Mouse (Mus musculus) brain, embryonic 14.5 days (tissue): ENCODE measurements around the gene Enoph1. TPM values are rescaled to one million over a fixed set of nuclear protein-coding genes. Genes with fewer than 3 reads are reported as not detected.
A peak's percentile ranks its signal among the peaks of the same experiment; 100 is the strongest.

Experiments used
- DNase-seq: peaks from one replicate; pipeline ENCODE4 v3.0.0-alpha.2; 2011; ENCODE audit warnings: low read depth
- CTCF ChIP-seq: fragments of 200-500 bp; IDR thresholded peaks from 2 replicates; pipeline ENCODE4 v1.5.1; 2012; ENCODE audit warnings: inconsistent platforms, mild to moderate bottlenecking, moderate library complexity, borderline replicate concordance; ENCODE audit not compliant: insufficient read depth, insufficient read length; ENCODE audit errors: extremely low read depth
- POLR2A ChIP-seq: fragments of 200-500 bp; IDR thresholded peaks from 2 replicates; pipeline ENCODE4 v1.6.1; 2012; ENCODE audit warnings: mild to moderate bottlenecking, inconsistent platforms, borderline replicate concordance; ENCODE audit not compliant: poor library complexity, insufficient read depth, insufficient read length, severe bottlenecking; ENCODE audit errors: extremely low read depth
- polyA plus RNA-seq: library from polyadenylated mRNA; depleted of rRNA; stranded (reverse); fragments of >200 nt; gene quantifications from 2 replicates; pipeline ENCODE4 v1.2.3, GENCODE M21; 2012

Gene Enoph1
- polyA plus RNA-seq, 1 experiment, result 57.5 TPM

- TF ChIP-seq POLR2A, result no peak
- no peak for TF ChIP-seq CTCF
- peak; percentile 80 for DNase-seq
These were observed 3.6 kb downstream of the Enoph1 start for GRCm38 (mm10) chr5:100043361-100043760.

- TF ChIP-seq CTCF (no peak), POLR2A (no peak)
- no peak for DNase-seq
These were observed 4.2 kb downstream of the Enoph1 start for GRCm38 (mm10) chr5:100044030-100044429.

GRCm38 (mm10) chr5:100044621-100045020 lies 4.8 kb downstream of the Enoph1 start:
- no peak for TF ChIP-seq POLR2A
- no peak for TF ChIP-seq CTCF

DNA sequence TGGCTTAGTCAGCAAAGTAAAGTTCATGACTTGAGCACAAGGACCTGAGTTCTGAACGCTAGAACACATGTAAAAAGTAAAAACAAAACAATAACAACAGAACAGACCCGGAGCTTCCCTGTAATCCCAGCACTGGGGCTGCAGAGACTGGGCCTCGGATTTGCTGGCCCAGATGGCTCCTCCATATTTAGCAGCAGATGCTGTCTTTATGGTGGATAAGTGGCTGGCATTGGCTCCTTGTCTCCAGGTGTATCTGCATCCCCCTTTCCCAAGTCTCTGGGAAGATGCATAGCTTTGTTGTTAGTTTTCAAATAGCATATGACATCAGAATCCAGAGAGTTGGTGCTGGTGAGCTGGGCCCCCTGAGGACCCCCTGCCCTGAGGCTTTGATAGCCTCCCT lies 6.3 kb downstream of the Enoph1 start:
- TF ChIP-seq CTCF, result no peak
- no peak for TF ChIP-seq POLR2A
- peak; percentile 53 for DNase-seq

More at GRCm38 (mm10) chr5:100044621-100045020, 4.8 kb downstream of the Enoph1 start:
- DNase-seq, result no peak

DNA sequence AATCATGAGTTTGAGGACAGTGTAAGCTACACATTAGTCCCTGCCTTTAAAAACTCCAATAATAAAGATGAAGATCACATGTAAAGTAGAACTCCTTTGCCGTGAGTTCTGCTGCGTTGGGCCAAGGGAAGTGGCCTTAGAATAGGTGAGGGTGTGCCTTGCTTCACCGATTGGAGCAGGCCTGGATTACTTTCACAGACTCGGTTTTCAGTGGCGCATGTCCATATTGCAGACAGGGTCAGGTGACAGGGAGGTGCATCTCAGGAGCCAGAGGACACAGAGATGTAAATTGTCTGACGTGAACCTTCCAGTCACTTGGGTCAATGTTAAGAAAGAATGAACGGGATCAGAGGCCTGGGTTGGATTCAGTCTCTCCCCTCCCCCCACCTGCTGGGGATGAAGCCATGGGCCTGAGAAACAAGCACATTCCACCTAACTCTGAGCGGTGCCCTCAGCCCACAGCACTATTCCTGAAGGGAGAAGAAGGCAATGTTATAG lies 7.4 kb downstream of the Enoph1 start:
- DNase-seq, result no peak
- no peak for TF ChIP-seq POLR2A
- no peak for TF ChIP-seq CTCF

DNA sequence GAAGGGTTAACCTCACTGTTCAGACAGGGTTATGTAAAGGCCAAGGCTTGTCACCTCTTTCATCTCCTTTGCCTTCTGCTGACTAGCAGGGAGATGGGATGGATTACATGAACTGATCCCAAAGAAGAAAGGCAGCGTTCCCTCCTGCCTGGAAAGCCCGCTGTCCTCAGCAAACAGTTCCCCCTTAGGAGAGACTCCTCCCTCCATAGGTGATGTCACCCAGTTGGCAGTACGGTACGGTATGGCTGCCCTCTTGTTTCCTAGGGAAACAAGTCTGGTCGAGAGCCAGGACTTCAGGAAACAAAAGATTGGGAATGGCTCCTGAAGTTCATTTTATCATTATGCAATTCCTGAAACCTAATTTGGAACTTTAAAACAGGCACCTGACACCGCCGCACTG lies 8.1 kb downstream of the Enoph1 start:
- DNase-seq, result peak; percentile 89
- TF ChIP-seq POLR2A, result no peak
- TF ChIP-seq CTCF, result no peak

DNA sequence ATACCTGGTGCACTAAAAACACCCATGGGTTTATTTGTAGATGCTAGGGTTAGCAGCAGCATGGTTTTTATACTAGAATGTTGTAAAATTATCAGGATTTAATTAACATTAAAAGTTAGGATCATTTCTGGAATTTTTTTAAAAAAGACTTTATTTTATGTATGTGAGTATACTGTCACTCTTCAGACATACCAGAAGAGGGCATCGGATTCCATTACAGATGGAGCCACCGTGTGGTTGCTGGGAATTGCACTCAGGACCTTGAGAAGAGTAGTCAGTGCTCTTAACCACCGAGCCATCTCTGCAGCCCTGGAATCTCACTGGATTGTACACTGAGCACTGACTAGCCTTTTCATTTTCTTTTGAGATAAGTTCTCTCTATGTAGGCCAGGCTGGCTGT lies 10.1 kb downstream of the Enoph1 start:
- TF ChIP-seq POLR2A, result no peak
- TF ChIP-seq CTCF, result no peak
- no peak for DNase-seq

- DNase-seq, result no peak
These were observed 12.9 kb downstream of the Enoph1 start for GRCm38 (mm10) chr5:100052728-100053127.

DNA sequence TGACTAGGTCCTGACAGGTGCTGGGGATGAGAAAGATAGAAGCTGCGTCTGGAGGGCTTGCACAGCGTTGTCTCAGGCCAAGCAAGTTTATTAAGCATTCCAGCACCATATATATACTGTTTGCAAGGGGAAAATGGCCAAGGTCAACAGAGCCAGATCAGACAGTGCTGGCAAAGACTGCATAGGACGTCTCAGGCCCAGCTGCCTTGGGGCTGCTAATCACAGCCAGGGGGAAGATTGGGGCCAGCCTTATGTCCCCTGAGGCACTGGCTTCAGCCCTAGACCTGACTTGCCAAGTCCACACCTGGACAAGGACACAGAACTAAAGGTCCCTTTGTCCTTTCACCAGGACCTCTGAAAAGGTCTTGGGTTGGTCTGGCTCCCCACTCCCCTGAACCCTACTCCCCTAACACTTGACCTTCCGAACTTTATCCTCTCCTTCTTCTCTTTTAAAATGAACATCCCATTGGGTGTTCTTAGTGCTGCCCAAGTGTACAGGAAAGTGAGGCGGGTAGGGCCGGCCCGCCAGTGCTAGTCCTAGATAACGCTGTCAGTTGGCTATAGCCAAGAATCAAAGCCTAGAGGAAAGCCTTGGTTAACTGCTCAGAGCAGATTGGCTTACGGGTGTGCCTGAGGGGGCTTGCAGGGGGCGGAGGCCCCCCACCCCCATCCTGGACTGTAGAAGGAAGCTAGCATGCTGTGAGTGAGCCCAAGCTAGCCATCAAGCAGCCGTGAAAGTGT lies 15.2 kb downstream of the Enoph1 start:
- DNase-seq, result no peak
- TF ChIP-seq POLR2A (no peak), CTCF (no peak)

More at GRCm38 (mm10) chr5:100052728-100053127, 12.9 kb downstream of the Enoph1 start:
- TF ChIP-seq CTCF (no peak), POLR2A (no peak)

- no peak for DNase-seq
- TF ChIP-seq POLR2A (no peak), CTCF (no peak)
These were observed 16.1 kb downstream of the Enoph1 start for GRCm38 (mm10) chr5:100055866-100056369.

DNA sequence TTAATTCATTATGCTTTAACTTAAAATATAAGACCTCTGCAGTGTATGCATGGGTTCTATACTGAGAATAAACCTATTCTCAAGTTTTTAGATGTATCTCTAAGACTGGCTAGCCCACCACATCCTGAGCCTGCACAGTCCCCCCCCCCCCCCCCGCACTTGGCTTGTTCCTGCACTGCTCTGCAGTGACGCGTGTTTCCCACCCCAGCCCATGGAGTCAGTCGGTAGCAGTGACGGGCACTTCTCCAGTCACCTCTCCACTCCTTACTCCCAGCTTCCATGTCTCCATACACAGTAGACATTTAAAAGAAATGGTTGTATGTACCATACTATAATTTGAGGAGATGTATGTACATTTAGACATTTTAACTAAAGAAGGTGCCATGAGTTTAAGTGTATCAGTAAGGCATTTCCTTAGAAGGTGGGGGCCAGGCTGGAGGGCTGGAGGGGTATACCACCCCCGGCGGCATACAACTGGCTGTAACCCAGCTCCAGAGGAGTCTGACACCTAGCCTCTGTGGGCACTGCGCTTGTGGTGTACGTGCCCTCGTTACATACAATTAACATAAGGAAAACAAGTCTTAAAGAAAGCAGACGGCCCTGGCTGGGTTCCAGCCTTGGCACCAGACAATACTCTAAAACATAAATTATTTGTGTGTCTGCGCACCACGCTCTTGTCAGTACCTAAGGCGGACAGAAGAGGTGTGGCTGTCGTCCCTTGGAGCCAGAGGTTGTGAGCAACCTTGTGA lies 17.9 kb downstream of the Enoph1 start:
- DNase-seq, result peak; percentile 87
- TF ChIP-seq CTCF, result no peak
- TF ChIP-seq POLR2A, result no peak
